Mouse (Mus musculus) stomach, embryonic 16.5 days (tissue): ENCODE results near the gene Cdc34. TPM values are rescaled to one million over a fixed set of nuclear protein-coding genes. Genes with fewer than 3 reads are reported as not detected.
A peak's percentile ranks its signal among the peaks of the same experiment; 100 is the strongest.

Source experiments
- ATAC-seq: fragments of 200-750 bp; cut with Nextera tagmentation; 2 replicates; pipeline ENCODE4 v1.8.0; 2017; ENCODE audit warnings: moderate number of reproducible peaks, moderate TSS enrichment; ENCODE audit not compliant: insufficient read depth, low FRiP score
- H3K27ac ChIP-seq: fragments of 300-500 bp; sonication (generic); 2 replicates; pipeline ENCODE4 v1.5.1; 2014; ENCODE audit warnings: low read length
- H3K27me3 ChIP-seq: fragments of 300-500 bp; sonication (generic); 2 replicates; pipeline ENCODE4 v1.6.1; 2014; ENCODE audit warnings: low read length, control low read depth, mixed read lengths; ENCODE audit not compliant: control insufficient read depth, insufficient read depth
- H3K36me3 ChIP-seq: fragments of 300-500 bp; sonication (generic); 2 replicates; pipeline ENCODE4 v1.6.1; 2014; ENCODE audit warnings: low read length; ENCODE audit not compliant: control insufficient read depth, insufficient read depth
- H3K4me1 ChIP-seq: fragments of 300-500 bp; sonication (generic); 2 replicates; pipeline ENCODE4 v1.6.1; 2014; ENCODE audit warnings: low read length, control low read depth, mixed read lengths; ENCODE audit not compliant: control insufficient read depth, insufficient read depth
- H3K4me2 ChIP-seq: fragments of 300-500 bp; sonication (generic); 2 replicates; pipeline ENCODE4 v1.6.1; 2014; ENCODE audit warnings: low read depth, low read length, mixed read lengths
- H3K4me3 ChIP-seq: fragments of 300-500 bp; sonication (generic); replicated peaks from 2 replicates; pipeline ENCODE4 v1.5.1; 2014; ENCODE audit warnings: mild to moderate bottlenecking, low read length
- H3K9ac ChIP-seq: fragments of 300-500 bp; sonication (generic); 2 replicates; pipeline ENCODE4 v1.6.1; 2014; ENCODE audit warnings: low read length
- H3K9me3 ChIP-seq: fragments of 300-500 bp; sonication (generic); replicated peaks from 2 replicates; pipeline ENCODE4 v1.6.1; 2016; ENCODE audit warnings: low read length, control low read depth; ENCODE audit not compliant: control insufficient read depth
- WGBS: fragments of 180-500 bp; shearing (Covaris S2); extraction: QIAGEN DNeasy Blood & Tissue Kit; methylation state at CpG from one replicate; pipeline ENCODE4 v1.1.7; 2014; 5-methylcytosine and 5-hydroxymethylcytosine counted together
- polyA plus RNA-seq: library from polyadenylated mRNA; unstranded; fragments of >200 nt; fragmentation: Nextera tagmentation; extraction: Ambion mirVana; gene quantifications from 2 replicates; pipeline ENCODE4 v1.2.1, GENCODE M21; 2015

Gene Cdc34
- polyA plus RNA-seq, 1 experiment from 2014 or later, result 84.6 TPM

GRCm38 (mm10) chr10:79691986-79692548, 10.1 kb downstream of the Cdc34 start:
- peaks cover 17% of the 10 kb centered on the region for H3K36me3 ChIP-seq
- no peaks in the 10 kb centered on the region for H3K9me3 ChIP-seq
- H3K4me3 ChIP-seq, result no peak overlapping the region
- no peak overlapping the region for H3K27ac ChIP-seq
- H3K27me3 ChIP-seq, result no peaks in the 10 kb centered on the region
- no peak for ATAC-seq
- WGBS, result 91% methylated on average over 2 of the region's 2 CpGs
- H3K4me2 ChIP-seq, result no peak overlapping the region
- no peak overlapping the region for H3K9ac ChIP-seq
- H3K4me1 ChIP-seq, result peaks cover 8% of the 10 kb centered on the region

GRCm38 (mm10) chr10:79693580-79694378, 11.8 kb downstream of the Cdc34 start:
- H3K4me2 ChIP-seq, result no peak overlapping the region
- H3K9me3 ChIP-seq, result no peaks in the 10 kb centered on the region
- no peaks in the 10 kb centered on the region for H3K27me3 ChIP-seq
- H3K9ac ChIP-seq, result peak overlapping the region; percentile 9; the same call in 1 of the 2 replicates
- H3K36me3 ChIP-seq, result peaks cover 5% of the 10 kb centered on the region
- no peak overlapping the region for H3K27ac ChIP-seq
- no peak for ATAC-seq
- H3K4me3 ChIP-seq, result no peak overlapping the region
- peaks cover 12% of the 10 kb centered on the region for H3K4me1 ChIP-seq
- 64% methylated on average over 12 of the region's 12 CpGs for WGBS

- Histone ChIP-seq H3K9ac (no peak overlapping the region), H3K4me3 (no peak overlapping the region), H3K4me2 (no peak overlapping the region), H3K27ac (no peak overlapping the region), H3K36me3 (0 out of 2 replicates have a peak, but pooled peaks cover under 1% of the 10 kb centered on the region), H3K27me3 (no peaks in the 10 kb centered on the region), H3K9me3 (no peaks in the 10 kb centered on the region), H3K4me1 (peaks cover 12% of the 10 kb centered on the region)
- 79% methylated on average over 6 of the region's 6 CpGs for WGBS
- no peak for ATAC-seq
Observed at GRCm38 (mm10) chr10:79694379-79694655, 12.3 kb downstream of the Cdc34 start.

GRCm38 (mm10) chr10:79695231-79696128, 13.5 kb downstream of the Cdc34 start:
- Histone ChIP-seq H3K4me1 (peaks cover 12% of the 10 kb centered on the region), H3K4me2 (peak overlapping the region; percentile 17; the same call in 1 of the 2 replicates)
- 54% methylated on average over 13 of the region's 13 CpGs for WGBS

GRCm38 (mm10) chr10:79696129-79696651, 14.2 kb downstream of the Cdc34 start:
- H3K4me2 ChIP-seq, result peak overlapping the region; percentile 17; the same call in 1 of the 2 replicates

More at GRCm38 (mm10) chr10:79695231-79696128, 13.5 kb downstream of the Cdc34 start:
- Histone ChIP-seq H3K27ac (peak overlapping the region; percentile 92), H3K4me3 (no peak overlapping the region), H3K36me3 (no peaks in the 10 kb centered on the region), H3K9ac (peak overlapping the region; percentile 50), H3K9me3 (no peaks in the 10 kb centered on the region), H3K27me3 (no peaks in the 10 kb centered on the region)
- ATAC-seq, result peak; percentile 44; the same call in 1 of the 2 replicates

GRCm38 (mm10) chr10:79697916-79698315, 15.9 kb downstream of the Cdc34 start:
- Histone ChIP-seq H3K9ac (peak overlapping the region; percentile 8; the same call in 1 of the 2 replicates), H3K4me3 (no peak overlapping the region), H3K36me3 (no peaks in the 10 kb centered on the region), H3K9me3 (no peaks in the 10 kb centered on the region), H3K27me3 (no peaks in the 10 kb centered on the region), H3K27ac (no peak overlapping the region), H3K4me2 (no peak overlapping the region), H3K4me1 (peaks cover 24% of the 10 kb centered on the region)
- 55% methylated on average over 6 of the region's 6 CpGs for WGBS
- ATAC-seq, result no peak

More at GRCm38 (mm10) chr10:79696129-79696651, 14.2 kb downstream of the Cdc34 start:
- peaks cover 14% of the 10 kb centered on the region for H3K4me1 ChIP-seq
- H3K27me3 ChIP-seq, result no peaks in the 10 kb centered on the region
- no peak overlapping the region for H3K4me3 ChIP-seq
- no peaks in the 10 kb centered on the region for H3K9me3 ChIP-seq
- WGBS, result 26% methylated on average over 9 of the region's 9 CpGs
- peak overlapping the region; percentile 50; the same call in 1 of the 2 replicates for H3K9ac ChIP-seq
- peak overlapping the region; percentile 92 for H3K27ac ChIP-seq
- ATAC-seq, result peak; percentile 75
- H3K36me3 ChIP-seq, result no peaks in the 10 kb centered on the region

GRCm38 (mm10) chr10:79698459-79698858, 16.5 kb downstream of the Cdc34 start:
- no peak overlapping the region for H3K4me2 ChIP-seq
- no peaks in the 10 kb centered on the region for H3K36me3 ChIP-seq
- H3K9ac ChIP-seq, result no peak overlapping the region
- H3K27ac ChIP-seq, result no peak overlapping the region
- H3K27me3 ChIP-seq, result no peaks in the 10 kb centered on the region
- H3K4me3 ChIP-seq, result no peak overlapping the region
- no peak for ATAC-seq
- 89% methylated on average over 6 of the region's 6 CpGs for WGBS
- H3K4me1 ChIP-seq, result peaks cover 24% of the 10 kb centered on the region
- H3K9me3 ChIP-seq, result no peaks in the 10 kb centered on the region

GRCm38 (mm10) chr10:79700676-79701075, 18.7 kb downstream of the Cdc34 start:
- Histone ChIP-seq H3K9me3 (no peaks in the 10 kb centered on the region), H3K4me2 (peak overlapping the region; percentile 16; the same call in 1 of the 2 replicates), H3K27ac (peak overlapping the region; percentile 78), H3K9ac (no peak overlapping the region; the same call in 1 of the 2 replicates), H3K27me3 (no peaks in the 10 kb centered on the region), H3K4me1 (peaks cover 26% of the 10 kb centered on the region), H3K4me3 (no peak overlapping the region), H3K36me3 (no peaks in the 10 kb centered on the region)
- ATAC-seq, result no peak
- 24% methylated on average over 7 of the region's 7 CpGs for WGBS
